Mouse (Mus musculus) erythroblast, embryonic 14.5 days (primary cell): Measurements from ENCODE around the gene Arhgap31. TPM values are rescaled to one million over a fixed set of nuclear protein-coding genes. Genes with fewer than 3 reads are reported as not detected.

Source experiments
- H3K27me3 ChIP-seq: 2 replicates; pipeline ENCODE4 v1.6.1; 2012; ENCODE audit warnings: inconsistent platforms; ENCODE audit not compliant: control insufficient read depth
- H3K36me3 ChIP-seq: 2 replicates; pipeline ENCODE4 v1.6.1; 2012; ENCODE audit warnings: mild to moderate bottlenecking, inconsistent platforms; ENCODE audit not compliant: control insufficient read depth
- H3K4me1 ChIP-seq: 2 replicates; pipeline ENCODE4 v1.6.1; 2012; ENCODE audit warnings: inconsistent platforms; ENCODE audit not compliant: control insufficient read depth
- H3K4me3 ChIP-seq: replicated peaks from 2 replicates; pipeline ENCODE3; 2012; ENCODE audit warnings: moderate library complexity, mild to moderate bottlenecking, inconsistent platforms
- H3K9me3 ChIP-seq: 2 replicates; pipeline ENCODE4 v1.6.1; 2012; ENCODE audit warnings: low read length, inconsistent platforms, mixed read lengths; ENCODE audit not compliant: control insufficient read depth
- GATA1 ChIP-seq: IDR thresholded peaks from 2 replicates; pipeline ENCODE4 v1.6.1; 2012; ENCODE audit warnings: low read length, inconsistent platforms, mixed read lengths
- TAL1 ChIP-seq: IDR thresholded peaks from 3 replicates; pipeline ENCODE4 v1.6.1; 2012; ENCODE audit warnings: low read length, inconsistent platforms, mixed read lengths
- polyA plus RNA-seq: library from polyadenylated mRNA; stranded (reverse); fragments of >175 nt; gene quantifications from 2 replicates; pipeline ENCODE4 v1.2.3, GENCODE M21; 2012

The Arhgap31 gene
- polyA plus RNA-seq, 1 experiment, result 0.01 TPM

GRCm38 (mm10) chr16:38625811-38626369, 87.2 kb downstream of the Arhgap31 start:
- no peaks in the 10 kb centered on the region for H3K36me3 ChIP-seq
- no peak for TF ChIP-seq TAL1
- TF ChIP-seq GATA1, result no peak
- H3K9me3 ChIP-seq, result no peaks in the 10 kb centered on the region
- no peak overlapping the region for H3K4me3 ChIP-seq
- peaks cover 6% of the 10 kb centered on the region; the same call in 1 of the 2 replicates for H3K27me3 ChIP-seq
- no peaks in the 10 kb centered on the region for H3K4me1 ChIP-seq

- Histone ChIP-seq H3K4me1 (no peaks in the 10 kb centered on the region), H3K36me3 (no peaks in the 10 kb centered on the region), H3K4me3 (no peak overlapping the region), H3K27me3 (peaks cover 6% of the 10 kb centered on the region; the same call in 1 of the 2 replicates), H3K9me3 (no peaks in the 10 kb centered on the region)
- TF ChIP-seq GATA1 (no peak), TAL1 (no peak)
Observed at GRCm38 (mm10) chr16:38625411-38625810, 87.7 kb downstream of the Arhgap31 start.

GRCm38 (mm10) chr16:38624303-38624702, 88.8 kb downstream of the Arhgap31 start:
- no peaks in the 10 kb centered on the region for H3K36me3 ChIP-seq
- H3K4me3 ChIP-seq, result no peak overlapping the region
- H3K9me3 ChIP-seq, result no peaks in the 10 kb centered on the region
- TF ChIP-seq GATA1, result no peak
- TF ChIP-seq TAL1, result no peak
- H3K27me3 ChIP-seq, result peaks cover 6% of the 10 kb centered on the region; the same call in 1 of the 2 replicates
- H3K4me1 ChIP-seq, result no peaks in the 10 kb centered on the region

- TF ChIP-seq GATA1, result no peak
- Histone ChIP-seq H3K4me3 (no peak overlapping the region), H3K9me3 (no peaks in the 10 kb centered on the region), H3K4me1 (no peaks in the 10 kb centered on the region), H3K36me3 (no peaks in the 10 kb centered on the region), H3K27me3 (peaks cover 3% of the 10 kb centered on the region; the same call in 1 of the 2 replicates)
Observed at GRCm38 (mm10) chr16:38622283-38622682, 90.8 kb downstream of the Arhgap31 start.

- H3K9me3 ChIP-seq, result no peaks in the 10 kb centered on the region
- TF ChIP-seq GATA1 (no peak), TAL1 (no peak)
Observed at GRCm38 (mm10) chr16:38620696-38621450, 92.2 kb downstream of the Arhgap31 start.

GRCm38 (mm10) chr16:38619054-38619453, 94.0 kb downstream of the Arhgap31 start:
- TF ChIP-seq GATA1, result no peak
- no peak for TF ChIP-seq TAL1
- H3K36me3 ChIP-seq, result no peaks in the 10 kb centered on the region; the same call in 1 of the 2 replicates
- H3K4me3 ChIP-seq, result no peak overlapping the region
- H3K9me3 ChIP-seq, result peaks cover 11% of the 10 kb centered on the region
- H3K27me3 ChIP-seq, result peaks cover 6% of the 10 kb centered on the region; the same call in 1 of the 2 replicates
- no peaks in the 10 kb centered on the region for H3K4me1 ChIP-seq

More at GRCm38 (mm10) chr16:38620696-38621450, 92.2 kb downstream of the Arhgap31 start:
- Histone ChIP-seq H3K4me3 (no peak overlapping the region), H3K27me3 (peaks cover 3% of the 10 kb centered on the region; the same call in 1 of the 2 replicates), H3K4me1 (no peaks in the 10 kb centered on the region), H3K36me3 (no peaks in the 10 kb centered on the region)

GRCm38 (mm10) chr16:38617977-38618376, 95.1 kb downstream of the Arhgap31 start:
- no peak overlapping the region for H3K4me3 ChIP-seq
- H3K4me1 ChIP-seq, result no peaks in the 10 kb centered on the region
- peaks cover 11% of the 10 kb centered on the region for H3K9me3 ChIP-seq
- peaks cover 6% of the 10 kb centered on the region; the same call in 1 of the 2 replicates for H3K27me3 ChIP-seq
- H3K36me3 ChIP-seq, result no peaks in the 10 kb centered on the region; the same call in 1 of the 2 replicates
- TF ChIP-seq GATA1 (no peak), TAL1 (no peak)

GRCm38 (mm10) chr16:38613646-38614045, 99.4 kb downstream of the Arhgap31 start:
- Histone ChIP-seq H3K36me3 (no peaks in the 10 kb centered on the region; the same call in 1 of the 2 replicates), H3K9me3 (peaks cover 26% of the 10 kb centered on the region), H3K27me3 (peaks cover 6% of the 10 kb centered on the region; the same call in 1 of the 2 replicates), H3K4me1 (no peaks in the 10 kb centered on the region), H3K4me3 (no peak overlapping the region)
- TF ChIP-seq GATA1 (no peak), TAL1 (no peak)

GRCm38 (mm10) chr16:38612646-38613045, 100.4 kb downstream of the Arhgap31 start:
- Histone ChIP-seq H3K9me3 (peaks cover 26% of the 10 kb centered on the region), H3K27me3 (peaks cover 6% of the 10 kb centered on the region; the same call in 1 of the 2 replicates), H3K36me3 (no peaks in the 10 kb centered on the region; the same call in 1 of the 2 replicates), H3K4me1 (no peaks in the 10 kb centered on the region), H3K4me3 (no peak overlapping the region)
- TF ChIP-seq TAL1 (no peak), GATA1 (no peak)
